Mouse (Mus musculus): ENCODE data around the gene Wnt2b. TPM values are rescaled to one million over a fixed set of nuclear protein-coding genes. Genes with fewer than 3 reads are reported as not detected.

The Wnt2b gene
- polyA plus RNA-seq, 1 experiment from 2014 or later = 0.11 TPM

DNA sequence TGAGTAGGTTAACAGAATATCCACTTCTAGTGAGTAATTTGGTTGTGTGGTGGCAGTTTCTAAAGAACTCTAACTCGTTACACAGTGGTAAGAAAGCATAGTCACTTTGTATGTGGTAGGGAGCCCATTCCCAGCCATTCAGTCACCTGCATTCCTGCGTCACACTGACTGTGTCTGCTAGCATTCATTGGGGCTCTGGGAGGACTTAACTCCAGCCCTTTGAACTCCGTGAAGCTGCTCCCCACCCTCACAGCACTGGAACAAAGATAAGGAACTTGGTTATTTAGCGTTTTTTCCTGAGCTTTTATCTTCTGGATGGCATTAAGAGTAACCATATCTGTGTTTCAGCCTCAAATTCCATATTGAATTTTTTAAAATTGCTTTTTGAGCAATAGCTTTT lies 23.4 kb downstream of the Wnt2b start:
- no peak overlapping the region for H3K9ac ChIP-seq (ENCODE audit: low read depth, low read length)
- no peak overlapping the region for H3K4me2 ChIP-seq (ENCODE audit: low read depth, low read length)
- no peak for ATAC-seq (ENCODE audit: low read depth)
- no peaks in the 10 kb centered on the region; the same call in 1 of the 2 replicates for H3K36me3 ChIP-seq (ENCODE audit: control insufficient read depth, insufficient read depth)
- H3K9me3 ChIP-seq (replicated peaks; ENCODE audit: control insufficient read depth, low read length) = no peaks in the 10 kb centered on the region
- H3K4me3 ChIP-seq (ENCODE audit: low read depth, low read length) = no peak overlapping the region
- no peaks in the 10 kb centered on the region for H3K4me1 ChIP-seq (ENCODE audit: control insufficient read depth, low read depth, low read length)
- H3K27me3 ChIP-seq (ENCODE audit: control insufficient read depth, insufficient read depth, low read depth, low read length) = no peaks in the 10 kb centered on the region
- H3K27ac ChIP-seq (ENCODE audit: low read length) = no peak overlapping the region
- WGBS (ENCODE audit: insufficient replicate concordance) = 46% methylated on average over 4 of the region's 4 CpGs

GRCm38 (mm10) chr3:104937728-104938305 lies 23.9 kb downstream of the Wnt2b start:
- H3K4me3 ChIP-seq (ENCODE audit: low read depth, low read length) = no peak overlapping the region
- H3K9me3 ChIP-seq (replicated peaks; ENCODE audit: control insufficient read depth, low read length) = no peaks in the 10 kb centered on the region
- no peak overlapping the region for H3K9ac ChIP-seq (ENCODE audit: low read depth, low read length)
- no peaks in the 10 kb centered on the region; the same call in 1 of the 2 replicates for H3K36me3 ChIP-seq (ENCODE audit: control insufficient read depth, insufficient read depth)
- H3K27me3 ChIP-seq (ENCODE audit: control insufficient read depth, insufficient read depth, low read depth, low read length) = no peaks in the 10 kb centered on the region
- no peak for ATAC-seq (ENCODE audit: low read depth)
- H3K4me1 ChIP-seq (ENCODE audit: control insufficient read depth, low read depth, low read length) = no peaks in the 10 kb centered on the region
- 63% methylated on average over 2 of the region's 2 CpGs for WGBS (ENCODE audit: insufficient replicate concordance)
- H3K4me2 ChIP-seq (ENCODE audit: low read depth, low read length) = no peak overlapping the region
- no peak overlapping the region for H3K27ac ChIP-seq (ENCODE audit: low read length)

DNA sequence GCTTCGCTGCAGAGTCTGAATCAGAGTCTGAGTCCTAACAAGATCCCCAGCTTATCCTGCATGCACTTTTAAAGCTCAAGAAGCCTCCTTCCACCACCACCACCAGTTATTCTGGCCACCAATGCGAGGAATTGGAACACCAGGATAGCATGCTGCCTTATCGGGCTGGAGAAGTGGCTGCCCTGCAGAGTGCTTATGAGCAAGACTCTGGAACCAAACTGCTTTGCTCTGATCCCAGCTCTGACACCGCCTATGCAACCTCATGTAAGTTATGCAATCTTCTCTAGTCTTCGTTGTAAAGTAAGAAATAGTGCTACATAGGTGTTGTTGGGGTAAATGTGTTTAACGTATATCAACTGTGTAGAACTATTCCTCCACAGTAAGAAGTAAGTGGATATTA lies 32.3 kb downstream of the Wnt2b start:
- no peak overlapping the region for H3K4me2 ChIP-seq (ENCODE audit: low read depth, low read length)
- no peaks in the 10 kb centered on the region for H3K4me1 ChIP-seq (ENCODE audit: control insufficient read depth, low read depth, low read length)

GRCm38 (mm10) chr3:104914986-104915385 lies 46.7 kb downstream of the Wnt2b start:
- H3K36me3 ChIP-seq (ENCODE audit: control insufficient read depth, insufficient read depth) = no peaks in the 10 kb centered on the region
- H3K4me2 ChIP-seq (ENCODE audit: low read depth, low read length) = no peak overlapping the region
- no peaks in the 10 kb centered on the region for H3K27me3 ChIP-seq (ENCODE audit: control insufficient read depth, insufficient read depth, low read depth, low read length)
- WGBS (ENCODE audit: insufficient replicate concordance) = 62% methylated on average over 3 of the region's 3 CpGs
- no peak overlapping the region for H3K4me3 ChIP-seq (ENCODE audit: low read depth, low read length)
- H3K9me3 ChIP-seq (replicated peaks; ENCODE audit: control insufficient read depth, low read length) = no peaks in the 10 kb centered on the region
- H3K9ac ChIP-seq (ENCODE audit: low read depth, low read length) = no peak overlapping the region
- no peak for ATAC-seq (ENCODE audit: low read depth)
- no peaks in the 10 kb centered on the region for H3K4me1 ChIP-seq (ENCODE audit: control insufficient read depth, low read depth, low read length)
- H3K27ac ChIP-seq (ENCODE audit: low read length) = no peak overlapping the region

More for the DNA sequence above, 32.3 kb downstream of the Wnt2b start:
- no peak for ATAC-seq (ENCODE audit: low read depth)
- WGBS (ENCODE audit: insufficient replicate concordance) = 77% methylated on average over 6 of the region's 6 CpGs
- Histone ChIP-seq H3K27me3 (ENCODE audit: control insufficient read depth, insufficient read depth, low read depth, low read length) (no peaks in the 10 kb centered on the region), H3K36me3 (ENCODE audit: control insufficient read depth, insufficient read depth) (no peaks in the 10 kb centered on the region; the same call in none of the 2 replicates), H3K4me3 (ENCODE audit: low read depth, low read length) (no peak overlapping the region), H3K27ac (ENCODE audit: low read length) (no peak overlapping the region), H3K9ac (ENCODE audit: low read depth, low read length) (no peak overlapping the region), H3K9me3 (replicated peaks; ENCODE audit: control insufficient read depth, low read length) (no peaks in the 10 kb centered on the region)

DNA sequence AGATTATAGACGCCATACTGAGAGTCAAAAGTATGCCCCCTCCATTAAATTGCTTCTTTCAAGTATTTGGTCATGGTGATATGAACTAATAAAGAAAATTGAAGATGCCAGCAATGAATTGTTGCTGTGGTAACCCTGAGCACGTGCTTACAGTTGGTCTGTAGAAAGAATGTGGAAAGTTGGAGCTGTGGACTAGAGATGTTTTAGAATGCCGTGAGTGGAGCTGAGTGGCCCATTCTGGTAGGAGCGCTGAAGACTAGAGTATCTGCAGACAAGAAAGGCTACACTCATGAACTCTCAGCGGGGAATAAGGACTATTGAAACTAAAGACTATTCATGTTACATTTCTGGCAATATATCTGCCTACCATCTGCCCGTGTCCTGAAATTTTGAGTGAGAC lies 52.5 kb downstream of the Wnt2b start:
- WGBS (ENCODE audit: insufficient replicate concordance) = 80% methylated on average over 6 of the region's 6 CpGs
- no peak for ATAC-seq (ENCODE audit: low read depth)
- H3K4me3 ChIP-seq (ENCODE audit: low read depth, low read length) = no peak overlapping the region
- no peak overlapping the region for H3K9ac ChIP-seq (ENCODE audit: low read depth, low read length)
- H3K4me1 ChIP-seq (ENCODE audit: control insufficient read depth, low read depth, low read length) = no peaks in the 10 kb centered on the region
- no peak overlapping the region for H3K27ac ChIP-seq (ENCODE audit: low read length)
- H3K27me3 ChIP-seq (ENCODE audit: control insufficient read depth, insufficient read depth, low read depth, low read length) = no peaks in the 10 kb centered on the region
- peaks cover 3% of the 10 kb centered on the region; the same call in 1 of the 2 replicates for H3K36me3 ChIP-seq (ENCODE audit: control insufficient read depth, insufficient read depth)
- H3K9me3 ChIP-seq (replicated peaks; ENCODE audit: control insufficient read depth, low read length) = no peaks in the 10 kb centered on the region
- H3K4me2 ChIP-seq (ENCODE audit: low read depth, low read length) = no peak overlapping the region

DNA sequence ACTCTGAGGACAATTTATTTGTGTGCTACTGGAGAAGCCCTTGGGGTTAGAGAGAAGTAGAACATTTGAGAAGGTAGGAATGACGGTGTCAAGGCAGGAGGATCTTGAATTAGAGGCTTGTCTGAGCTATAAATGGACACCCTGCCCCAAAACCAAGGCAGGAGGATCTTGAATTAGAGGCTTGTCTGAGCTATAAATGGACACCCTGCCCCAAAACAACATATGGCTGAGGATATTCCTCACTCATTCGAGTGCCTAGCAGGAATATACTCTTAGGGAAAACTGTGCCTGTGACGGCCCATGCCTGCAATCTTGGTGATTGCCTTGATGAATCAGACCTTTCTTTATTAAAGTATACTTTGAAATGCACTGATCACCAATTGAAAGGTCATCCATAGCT lies 55.7 kb downstream of the Wnt2b start:
- Histone ChIP-seq H3K36me3 (ENCODE audit: control insufficient read depth, insufficient read depth) (peaks cover 3% of the 10 kb centered on the region; the same call in 1 of the 2 replicates), H3K4me2 (ENCODE audit: low read depth, low read length) (no peak overlapping the region), H3K27me3 (ENCODE audit: control insufficient read depth, insufficient read depth, low read depth, low read length) (no peaks in the 10 kb centered on the region), H3K9me3 (replicated peaks; ENCODE audit: control insufficient read depth, low read length) (no peaks in the 10 kb centered on the region), H3K9ac (ENCODE audit: low read depth, low read length) (no peak overlapping the region), H3K4me1 (ENCODE audit: control insufficient read depth, low read depth, low read length) (no peaks in the 10 kb centered on the region), H3K4me3 (ENCODE audit: low read depth, low read length) (no peak overlapping the region), H3K27ac (ENCODE audit: low read length) (no peak overlapping the region)
- WGBS (ENCODE audit: insufficient replicate concordance) = 71% methylated on average over 3 of the region's 3 CpGs
- ATAC-seq (ENCODE audit: low read depth) = no peak

DNA sequence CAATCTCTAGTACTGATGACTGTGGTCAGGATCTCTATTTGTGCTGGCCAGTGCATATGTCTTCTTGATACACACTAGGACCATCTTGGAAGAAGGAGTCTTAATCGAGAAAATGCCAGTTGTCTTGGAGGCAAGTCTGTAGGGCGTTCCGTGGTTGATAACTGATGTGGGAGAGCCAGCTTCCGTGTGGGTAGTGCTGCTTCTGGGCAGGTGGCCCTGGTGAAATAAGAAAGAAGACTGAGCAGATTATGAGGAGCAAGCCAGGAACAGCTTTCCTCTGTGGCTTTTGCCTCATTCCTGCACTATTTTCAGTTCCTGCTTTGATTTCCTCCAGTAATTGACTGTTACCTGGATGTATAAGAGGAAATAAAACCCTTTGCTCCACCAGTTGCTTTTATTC lies 56.3 kb downstream of the Wnt2b start:
- peaks cover 3% of the 10 kb centered on the region; the same call in 1 of the 2 replicates for H3K36me3 ChIP-seq (ENCODE audit: control insufficient read depth, insufficient read depth)
- H3K27me3 ChIP-seq (ENCODE audit: control insufficient read depth, insufficient read depth, low read depth, low read length) = no peaks in the 10 kb centered on the region
- ATAC-seq (ENCODE audit: low read depth) = no peak
- no peak overlapping the region for H3K27ac ChIP-seq (ENCODE audit: low read length)
- no peaks in the 10 kb centered on the region for H3K9me3 ChIP-seq (replicated peaks; ENCODE audit: control insufficient read depth, low read length)
- WGBS (ENCODE audit: insufficient replicate concordance) = 75% methylated on average over 4 of the region's 4 CpGs
- no peak overlapping the region for H3K4me3 ChIP-seq (ENCODE audit: low read depth, low read length)
- no peak overlapping the region for H3K4me2 ChIP-seq (ENCODE audit: low read depth, low read length)
- no peaks in the 10 kb centered on the region for H3K4me1 ChIP-seq (ENCODE audit: control insufficient read depth, low read depth, low read length)
- H3K9ac ChIP-seq (ENCODE audit: low read depth, low read length) = no peak overlapping the region

GRCm38 (mm10) chr3:104901154-104901553 lies 60.6 kb downstream of the Wnt2b start:
- Histone ChIP-seq H3K4me2 (ENCODE audit: low read depth, low read length) (no peak overlapping the region), H3K4me3 (ENCODE audit: low read depth, low read length) (no peak overlapping the region), H3K36me3 (ENCODE audit: control insufficient read depth, insufficient read depth) (peaks cover 6% of the 10 kb centered on the region; the same call in 1 of the 2 replicates), H3K27me3 (ENCODE audit: control insufficient read depth, insufficient read depth, low read depth, low read length) (no peaks in the 10 kb centered on the region), H3K9ac (ENCODE audit: low read depth, low read length) (no peak overlapping the region), H3K4me1 (ENCODE audit: control insufficient read depth, low read depth, low read length) (no peaks in the 10 kb centered on the region), H3K9me3 (replicated peaks; ENCODE audit: control insufficient read depth, low read length) (no peaks in the 10 kb centered on the region), H3K27ac (ENCODE audit: low read length) (no peak overlapping the region)
- 79% methylated on average over 4 of the region's 4 CpGs for WGBS (ENCODE audit: insufficient replicate concordance)
- ATAC-seq (ENCODE audit: low read depth) = no peak

DNA sequence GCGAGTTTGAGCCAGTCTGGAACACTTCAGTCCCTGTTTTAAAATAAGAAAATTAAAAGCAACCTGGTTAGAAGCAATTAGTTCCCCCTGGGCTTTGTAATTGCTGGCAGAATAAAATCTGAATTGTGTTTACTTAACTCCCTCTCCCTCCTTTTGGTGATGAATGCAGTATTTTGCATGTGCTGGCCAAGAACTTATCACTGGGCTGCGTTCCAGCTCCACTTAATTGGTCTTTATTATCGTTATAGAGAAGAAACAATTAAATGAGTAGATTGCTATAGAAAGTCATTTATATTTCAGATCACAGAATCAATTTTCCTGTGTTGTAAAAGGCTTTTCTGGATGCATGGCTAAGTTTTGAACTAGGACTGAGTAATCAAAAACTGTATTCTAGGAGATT lies 65.6 kb downstream of the Wnt2b start:
- no peak for ATAC-seq (ENCODE audit: low read depth)
- peaks cover 8% of the 10 kb centered on the region; the same call in 1 of the 2 replicates for H3K36me3 ChIP-seq (ENCODE audit: control insufficient read depth, insufficient read depth)
- 73% methylated on average over 3 of the region's 3 CpGs for WGBS (ENCODE audit: insufficient replicate concordance)

More for the DNA sequence above, 65.6 kb downstream of the Wnt2b start:
- Histone ChIP-seq H3K27me3 (ENCODE audit: control insufficient read depth, insufficient read depth, low read depth, low read length) (no peaks in the 10 kb centered on the region), H3K4me1 (ENCODE audit: control insufficient read depth, low read depth, low read length) (no peaks in the 10 kb centered on the region), H3K4me3 (ENCODE audit: low read depth, low read length) (no peak overlapping the region), H3K27ac (ENCODE audit: low read length) (no peak overlapping the region), H3K9me3 (replicated peaks; ENCODE audit: control insufficient read depth, low read length) (no peaks in the 10 kb centered on the region), H3K9ac (ENCODE audit: low read depth, low read length) (no peak overlapping the region), H3K4me2 (ENCODE audit: low read depth, low read length) (no peak overlapping the region)
